Mouse (Mus musculus) CH12.LX (cell line): ENCODE measurements around the gene Snrk. TPM values are rescaled to one million over a fixed set of nuclear protein-coding genes. Genes with fewer than 3 reads are reported as not detected.

Experiments
- DNase-seq: peaks from one replicate; pipeline ENCODE4 v3.0.0-alpha.2; 2013; ENCODE audit errors: extremely low read depth
- H3K27ac ChIP-seq: 2 replicates; pipeline ENCODE4 v1.5.1; 2012; ENCODE audit warnings: low read depth, mild to moderate bottlenecking, control low read depth, moderate library complexity; ENCODE audit not compliant: insufficient read depth
- H3K27me3 ChIP-seq: replicated peaks from 2 replicates; pipeline ENCODE3; 2012; ENCODE audit warnings: inconsistent platforms
- H3K36me3 ChIP-seq, 2 experiments: replicated peaks in 1 of 2; 2 replicates each; pipeline versions ENCODE3 to v1.6.1; 2012; ENCODE audit warnings: inconsistent platforms in 1 of 2, low read length in 1 of 2, mild to moderate bottlenecking in 1 of 2, mixed read lengths in 1 of 2, moderate library complexity in 1 of 2; ENCODE audit not compliant: control insufficient read depth in 1 of 2, insufficient read depth in 1 of 2
- H3K4me1 ChIP-seq, 2 experiments: 2 replicates each; pipeline ENCODE4 v1.6.1; 2012; ENCODE audit warnings: inconsistent platforms in 1 of 2, moderate library complexity in 1 of 2; ENCODE audit not compliant: insufficient read depth in 2 of 2, control insufficient read depth in 1 of 2
- H3K4me2 ChIP-seq: 2 replicates; pipeline ENCODE4 v1.6.1; 2012; ENCODE audit warnings: low read depth, mild to moderate bottlenecking, control low read depth; ENCODE audit not compliant: poor library complexity, insufficient read depth, severe bottlenecking
- H3K4me3 ChIP-seq, 3 experiments: fragments of 150-350 bp in 1 of 3; sonication (generic) in 1 of 3; replicated peaks in 1 of 3; 2 replicates each; pipeline versions ENCODE3 to v1.5.1; 2011 to 2012; ENCODE audit warnings: low read depth in 2 of 3, low read length in 2 of 3, mild to moderate bottlenecking in 2 of 3, moderate library complexity in 2 of 3, control low read depth in 1 of 3, improper control_type of control experiment in 1 of 3, inconsistent platforms in 1 of 3, mixed read lengths in 1 of 3; ENCODE audit not compliant: poor library complexity in 1 of 3
- H3K79me2 ChIP-seq: replicated peaks from 2 replicates; pipeline ENCODE4 v1.6.1; 2012; ENCODE audit warnings: mild to moderate bottlenecking, moderate library complexity; ENCODE audit not compliant: control insufficient read depth, poor library complexity, insufficient read depth, severe bottlenecking; ENCODE audit errors: extremely low read depth
- H3K9ac ChIP-seq: 2 replicates; pipeline ENCODE4 v1.6.1; 2012; ENCODE audit warnings: low read depth, mild to moderate bottlenecking, control low read depth, moderate library complexity; ENCODE audit not compliant: insufficient read depth
- H3K9me3 ChIP-seq: replicated peaks from 2 replicates; pipeline ENCODE3; 2012; ENCODE audit warnings: low read length, inconsistent platforms, mixed read lengths
- CHD1 ChIP-seq: IDR thresholded peaks from 2 replicates; pipeline ENCODE4 v1.6.1; 2012; ENCODE audit warnings: low read depth, low read length, improper control_type of control experiment, inconsistent platforms
- CTCF ChIP-seq, 2 experiments: IDR thresholded peaks in 1 of 2; conservative IDR thresholded peaks in 1 of 2; 2 replicates each; pipeline ENCODE4 v1.5.1; 2011 to 2012; ENCODE audit warnings: low read depth in 2 of 2, low read length in 2 of 2, improper control_type of control experiment in 1 of 2, inconsistent platforms in 1 of 2, mild to moderate bottlenecking in 1 of 2, moderate library complexity in 1 of 2
- HCFC1 ChIP-seq: IDR thresholded peaks from 2 replicates; pipeline ENCODE4 v1.6.1; 2012; ENCODE audit warnings: low read depth, mild to moderate bottlenecking, inconsistent platforms, low read length, improper control_type of control experiment
- IRF4 ChIP-seq: IDR thresholded peaks from 2 replicates; pipeline ENCODE4 v1.6.1; 2014; ENCODE audit warnings: low read depth, mild to moderate bottlenecking, inconsistent platforms, low read length, improper control_type of control experiment
- KAT2A ChIP-seq: IDR thresholded peaks from 2 replicates; pipeline ENCODE4 v1.6.1; 2012; ENCODE audit warnings: low read length, improper control_type of control experiment, inconsistent platforms; ENCODE audit not compliant: insufficient replicate concordance
- MXI1 ChIP-seq: IDR thresholded peaks from 2 replicates; pipeline ENCODE4 v1.6.1; 2011; ENCODE audit warnings: mild to moderate bottlenecking, low read depth, low read length, improper control_type of control experiment
- NRF1 ChIP-seq: IDR thresholded peaks from 2 replicates; pipeline ENCODE4 v1.6.1; 2014; ENCODE audit warnings: low read depth, mild to moderate bottlenecking, inconsistent platforms, low read length, improper control_type of control experiment, moderate library complexity
- PAX5 ChIP-seq: IDR thresholded peaks from 2 replicates; pipeline ENCODE4 v1.6.1; 2012; ENCODE audit warnings: low read length, inconsistent platforms, mixed read lengths
- POLR2A ChIP-seq: IDR thresholded peaks from 2 replicates; pipeline ENCODE4 v1.6.1; 2011; ENCODE audit warnings: low read depth, mild to moderate bottlenecking, improper control_type of control experiment, low read length
- RAD21 ChIP-seq: IDR thresholded peaks from 2 replicates; pipeline ENCODE4 v1.6.1; 2011; ENCODE audit warnings: low read depth, mild to moderate bottlenecking, low read length, improper control_type of control experiment, moderate library complexity
- SIN3A ChIP-seq: IDR thresholded peaks from 2 replicates; pipeline ENCODE4 v1.6.1; 2012; ENCODE audit warnings: low read length, improper control_type of control experiment, inconsistent platforms
- TCF12 ChIP-seq: IDR thresholded peaks from 2 replicates; pipeline ENCODE4 v1.6.1; 2014; ENCODE audit warnings: low read depth, mild to moderate bottlenecking, inconsistent platforms, low read length, improper control_type of control experiment
- UBTF ChIP-seq: IDR thresholded peaks from 2 replicates; pipeline ENCODE4 v1.6.1; 2012; ENCODE audit warnings: low read depth, mild to moderate bottlenecking, inconsistent platforms, low read length, improper control_type of control experiment, moderate library complexity
- dilution Hi-C: fragments of 300-500 bp; cut with MboI; formaldehyde crosslinking; loops from 2 replicates; pipeline ENCODE4 v1.14.3; 2020; ENCODE audit warnings: low sequenced_read_pairs; ENCODE audit not compliant: extremely low pct_unique_long_range_greater_than_20kb, extremely low pct_ligation_motif_present
- in situ Hi-C: fragments of 300-500 bp; cut with MboI; formaldehyde crosslinking; loops from 3 replicates; pipeline ENCODE4 v1.14.3; 2019; ENCODE audit warnings: low sequenced_read_pairs, low pct_ligation_motif_present, low pct_unique_long_range_greater_than_20kb, mixed read lengths
- polyA plus RNA-seq: library from polyadenylated mRNA; unstranded; fragments of >175 nt; gene quantifications from 2 replicates; pipeline ENCODE4 v1.2.1, GENCODE M21; 2012; ENCODE audit warnings: low read depth; ENCODE audit not compliant: insufficient read length
- total RNA-seq, 2 experiments: library from RNA; depleted of rRNA; stranded (reverse); fragments of 300-350 nt in 1 of 2; fragments of >200 nt in 1 of 2; gene quantifications; 2 replicates each; pipeline ENCODE4 v1.2.3; 2012 to 2014

The Snrk gene
- total and polyA plus RNA-seq, 3 experiments = 6.1 to 13.1 (median 7.0) TPM

DNA sequence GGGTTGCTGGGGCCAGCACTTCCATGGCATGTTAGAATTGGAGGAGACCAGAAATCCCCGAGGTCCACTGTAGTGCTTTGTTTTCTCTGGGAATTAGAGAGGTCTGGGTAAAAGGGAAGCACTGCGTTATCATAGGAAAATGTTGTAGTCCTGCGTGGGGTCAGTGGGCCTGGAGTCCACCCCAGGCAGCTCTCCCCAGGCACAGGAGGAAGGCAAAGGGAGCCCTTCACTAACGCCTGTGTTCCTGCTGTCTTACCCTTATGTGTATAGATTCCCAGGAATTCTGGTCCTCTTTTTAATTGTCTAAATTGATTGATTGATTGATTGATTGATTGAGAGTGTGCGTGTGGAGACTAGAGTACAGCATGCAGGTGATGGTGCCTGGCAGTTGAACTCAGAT, 6.1 kb downstream of the Snrk start:
- H3K27me3 ChIP-seq = no peaks in the 10 kb centered on the region
- in situ Hi-C loops = loop anchor here (10.0 kb wide), 1 partner anchor 62 kb away; no protein-coding TSS in a partner anchor
- H3K9ac ChIP-seq = no peak overlapping the region
- no peak for TF ChIP-seq NRF1
- no peak for TF ChIP-seq POLR2A
- no peak for TF ChIP-seq HCFC1
- no peak for TF ChIP-seq SIN3A
- no peak for TF ChIP-seq CHD1
- no peak for TF ChIP-seq CTCF (conservative IDR thresholded peaks at IDR 0.05 in 1 of 2, IDR thresholded peaks at IDR 0.05 in 1 of 2; ENCODE audit: low read depth in 2 of 2, low read length in 2 of 2)
- TF ChIP-seq KAT2A = no peak
- no peak for TF ChIP-seq IRF4
- dilution Hi-C loops = no loop called here
- H3K9me3 ChIP-seq = no peaks in the 10 kb centered on the region
- H3K36me3 ChIP-seq = peaks cover 0 to 9% of the 10 kb centered on the region in 2 experiments
- H3K4me2 ChIP-seq = no peak overlapping the region
- no peak for DNase-seq
- H3K4me1 ChIP-seq = peaks cover 0 to 10% of the 10 kb centered on the region in 2 experiments; a peak in 2 of 4 replicates
- no peak overlapping the region for H3K27ac ChIP-seq
- no peaks in the 10 kb centered on the region; the same call in 1 of the 2 replicates for H3K79me2 ChIP-seq
- H3K4me3 ChIP-seq = no peak overlapping the region

GRCm38 (mm10) chr9:122125723-122126290, 8.7 kb downstream of the Snrk start:
- H3K4me2 ChIP-seq = no peak overlapping the region
- no peaks in the 10 kb centered on the region for H3K9me3 ChIP-seq
- no peaks in the 10 kb centered on the region for H3K27me3 ChIP-seq
- TF ChIP-seq RAD21 = no peak
- peaks cover 0 to 4% of the 10 kb centered on the region in 2 experiments for H3K36me3 ChIP-seq
- H3K27ac ChIP-seq = no peak overlapping the region
- H3K4me1 ChIP-seq = peaks cover 5 to 14% of the 10 kb centered on the region in 2 experiments; a peak in 3 of 4 replicates
- H3K9ac ChIP-seq = no peak overlapping the region
- H3K4me3 ChIP-seq = no peak overlapping the region
- H3K79me2 ChIP-seq = no peaks in the 10 kb centered on the region
- DNase-seq = no peak
- dilution Hi-C loops (no loop called here), in situ Hi-C loops (loop anchor here (10.0 kb wide), 1 partner anchor 59 kb away; no protein-coding TSS in a partner anchor)

DNA sequence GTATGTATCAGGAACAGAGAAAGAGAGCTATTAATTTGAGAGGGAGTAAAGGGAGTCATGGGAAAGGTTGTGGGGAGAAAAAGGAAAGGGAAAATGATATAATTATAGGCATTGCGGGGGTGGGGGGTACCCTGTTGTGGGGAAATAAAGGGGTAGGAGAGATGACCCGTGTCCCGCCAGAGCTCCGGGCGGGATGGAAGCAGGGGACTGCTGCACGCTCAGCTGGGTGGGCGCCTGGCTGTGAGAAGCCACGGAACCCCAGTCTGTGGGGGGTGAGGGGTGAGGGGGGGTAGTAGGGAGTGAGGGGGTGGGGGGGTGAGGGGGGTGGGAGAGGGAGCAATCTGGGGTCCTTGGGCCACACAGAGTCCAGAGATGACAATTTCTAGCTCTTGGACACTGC, 9.7 kb downstream of the Snrk start:
- in situ Hi-C loops = loop anchor here (10.0 kb wide), 1 partner anchor 58 kb away; no protein-coding TSS in a partner anchor
- peaks cover 5 to 14% of the 10 kb centered on the region in 2 experiments; a peak in 3 of 4 replicates for H3K4me1 ChIP-seq

More for the DNA sequence above, 9.7 kb downstream of the Snrk start:
- DNase-seq = no peak
- Histone ChIP-seq H3K9ac (no peak overlapping the region), H3K27me3 (no peaks in the 10 kb centered on the region), H3K4me2 (no peak overlapping the region), H3K36me3 (no peaks in the 10 kb centered on the region), H3K4me3 (no peak overlapping the region), H3K79me2 (no peaks in the 10 kb centered on the region), H3K27ac (no peak overlapping the region), H3K9me3 (no peaks in the 10 kb centered on the region)
- dilution Hi-C loops = no loop called here
- TF ChIP-seq CTCF (conservative IDR thresholded peaks at IDR 0.05 in 1 of 2, IDR thresholded peaks at IDR 0.05 in 1 of 2; ENCODE audit: low read depth in 2 of 2, low read length in 2 of 2) = no peak
- TF ChIP-seq PAX5 = no peak
- TF ChIP-seq TCF12 = no peak
- TF ChIP-seq MXI1 = no peak
- TF ChIP-seq UBTF = no peak
- no peak for TF ChIP-seq POLR2A
